Mouse (Mus musculus): Measurements from ENCODE around the gene Hdhd3.
A peak's percentile ranks its signal among the peaks of the same experiment; 100 is the strongest.
"Not testable (repeated sequence)": the region's sequence is repeated elsewhere in the genome, so short reads cannot be mapped to it uniquely, and the experiment has no call there.

Hdhd3 gene

DNA sequence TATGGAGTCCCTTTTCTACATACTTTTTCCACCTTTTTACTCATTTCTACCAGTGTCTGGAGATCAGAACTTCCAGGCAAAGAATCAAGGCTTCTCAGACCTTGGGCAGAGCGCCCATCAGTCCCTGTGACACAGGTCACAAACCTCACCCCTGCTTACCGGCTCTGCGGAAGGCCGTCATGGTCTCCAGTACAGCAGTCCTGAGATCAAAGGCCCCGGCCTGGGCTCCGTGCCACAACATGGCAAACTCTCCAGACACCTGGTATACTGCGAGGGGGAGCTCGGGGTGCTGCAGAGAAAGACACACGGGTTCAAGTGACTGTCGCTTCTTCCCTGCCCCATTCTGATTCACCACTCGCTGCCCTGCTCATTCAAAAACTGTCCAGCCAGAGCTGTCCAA lies 6.7 kb upstream of the Hdhd3 start:
- DNase-seq = no peak

DNA sequence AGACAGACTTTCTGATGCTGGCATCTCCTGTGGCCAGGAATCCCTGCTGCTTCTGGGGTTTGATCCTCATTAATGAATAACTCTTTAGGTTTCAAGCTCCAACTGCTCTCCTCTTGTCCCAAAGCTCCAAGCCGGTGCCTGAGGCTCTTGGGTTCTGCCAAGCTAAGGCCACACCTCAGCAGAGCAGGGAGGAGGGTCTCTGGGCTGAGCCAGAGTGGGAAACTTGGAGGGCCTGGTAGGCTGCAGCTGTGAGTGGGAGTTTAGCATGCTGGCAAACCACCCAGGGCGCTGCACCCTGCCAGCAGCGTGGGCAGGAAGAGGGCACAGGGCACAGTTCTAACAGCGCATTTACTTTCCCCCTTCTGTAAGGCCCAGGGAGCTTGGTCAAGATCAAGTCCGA lies 5.6 kb upstream of the Hdhd3 start:
- DNase-seq = no peak

DNA sequence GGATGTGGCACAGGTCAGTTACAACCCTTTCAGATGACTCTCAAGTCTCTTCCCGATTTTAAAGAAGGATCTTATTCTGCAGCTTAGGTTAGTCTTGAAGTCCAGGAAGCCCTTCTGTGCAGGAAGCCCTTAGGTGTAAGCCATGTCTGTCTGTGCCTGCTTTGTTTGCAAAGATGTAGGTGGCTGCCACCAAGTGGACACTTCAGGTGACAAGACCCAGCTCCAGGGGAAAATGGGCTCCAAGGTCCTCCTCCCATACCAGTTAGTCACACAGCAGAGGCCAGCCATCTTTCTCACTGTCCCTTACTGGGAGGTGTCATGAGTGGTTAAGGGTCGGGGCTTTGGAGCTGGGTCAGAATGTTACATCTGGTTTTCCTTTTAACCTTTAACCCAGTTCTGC lies 3.5 kb upstream of the Hdhd3 start:
- peak; percentile 50 to 73 for DNase-seq

DNA sequence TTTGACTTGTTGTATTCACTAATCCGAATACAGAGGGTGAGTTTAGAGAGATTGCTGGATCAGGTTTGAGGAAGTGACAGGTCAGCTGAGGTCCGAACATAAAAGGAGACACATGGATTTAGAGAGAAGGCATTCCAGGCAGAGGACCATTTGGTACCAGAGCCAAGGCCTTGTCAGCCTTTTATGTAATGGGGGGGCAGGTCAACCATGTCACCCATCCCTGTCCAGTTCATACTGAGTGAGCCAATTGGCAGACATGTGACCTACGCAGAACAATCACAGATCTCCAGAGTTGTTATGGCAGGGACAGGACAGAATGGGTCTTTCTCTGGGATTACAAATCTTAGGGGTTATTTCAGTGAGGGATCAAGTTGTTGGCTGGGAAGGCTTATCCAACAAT lies 2.7 kb upstream of the Hdhd3 start:
- DNase-seq = no peak

DNA sequence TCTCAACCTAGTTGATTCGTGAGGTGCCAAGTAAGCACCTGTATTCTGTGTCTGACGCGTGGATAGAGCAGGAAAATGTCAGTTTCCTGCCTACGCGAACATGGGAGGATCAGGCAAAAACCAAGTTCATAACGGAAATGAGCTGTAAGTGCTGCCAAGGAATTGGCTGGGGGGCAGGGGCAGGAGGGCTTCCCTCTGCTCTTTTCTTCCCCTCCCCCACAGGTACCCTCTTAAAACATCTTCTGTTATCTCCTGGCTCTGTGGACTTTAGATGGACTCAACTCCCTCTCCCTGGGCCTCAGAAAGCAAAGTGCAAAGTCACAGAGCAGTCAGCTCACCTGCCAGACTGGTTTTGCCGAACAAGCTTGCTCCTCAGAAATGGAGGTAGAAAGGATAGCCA lies 298 bp downstream of the Hdhd3 start:
- DNase-seq = no peak

DNA sequence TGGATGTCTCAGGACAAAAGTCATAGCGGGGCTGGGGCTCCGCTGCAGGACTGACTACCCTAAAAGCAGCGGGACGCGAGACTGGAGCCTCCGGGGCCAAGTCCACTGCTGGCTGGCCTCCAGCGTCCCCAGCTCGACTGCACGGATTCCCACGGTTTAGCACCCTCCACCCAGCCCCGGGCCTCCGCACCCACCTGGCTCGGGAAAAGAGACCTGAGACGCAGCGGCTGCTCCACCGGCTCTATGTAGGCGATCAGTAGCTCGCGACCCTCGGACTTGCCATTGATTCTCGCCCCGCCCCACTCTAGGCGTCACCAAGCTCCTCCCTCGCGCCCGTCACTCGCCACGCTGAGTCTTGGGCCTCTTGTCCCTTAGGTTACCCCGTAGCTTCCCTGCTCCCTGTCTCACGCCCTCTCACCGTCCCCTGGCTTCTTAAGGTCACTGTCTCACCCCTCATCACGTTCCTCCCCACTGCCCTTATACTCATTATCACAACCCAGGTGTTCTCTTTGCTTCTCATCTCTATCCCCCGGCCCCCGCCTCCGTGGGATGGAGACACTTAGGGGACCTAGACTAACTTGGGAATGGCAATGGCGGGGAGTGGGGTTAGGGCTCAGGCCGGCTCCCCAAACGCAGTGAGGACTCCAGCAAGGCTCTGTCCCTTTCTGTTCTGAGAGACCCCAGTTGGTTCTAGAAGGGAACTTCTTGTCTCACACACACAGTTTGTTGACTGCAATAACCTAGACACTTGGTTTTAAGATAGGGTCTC lies 1.1 kb downstream of the Hdhd3 start:
- peak; percentile 93 to 94 for DNase-seq

DNA sequence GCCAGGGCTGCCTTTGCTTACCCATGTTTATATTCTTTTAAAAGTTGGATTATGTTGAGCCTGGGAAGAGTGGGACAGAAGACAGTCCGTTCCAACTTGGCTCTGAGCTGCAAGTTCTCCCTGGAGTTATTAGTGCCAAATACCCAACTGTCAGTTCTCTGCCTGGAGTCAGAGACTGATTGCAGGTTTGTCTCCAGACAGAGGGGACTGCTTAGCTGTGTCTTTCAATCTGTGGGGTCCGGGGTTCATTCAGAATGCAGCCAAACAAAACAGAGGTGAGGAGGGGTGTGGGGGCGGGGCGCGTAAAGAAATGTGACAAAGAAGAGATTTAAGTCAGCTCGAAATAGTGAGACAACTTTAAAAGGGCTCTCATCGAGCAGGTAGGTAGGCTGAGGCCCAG lies 1.7 kb downstream of the Hdhd3 start:
- peak in 1 of 2 experiments; percentile 35 for DNase-seq

DNA sequence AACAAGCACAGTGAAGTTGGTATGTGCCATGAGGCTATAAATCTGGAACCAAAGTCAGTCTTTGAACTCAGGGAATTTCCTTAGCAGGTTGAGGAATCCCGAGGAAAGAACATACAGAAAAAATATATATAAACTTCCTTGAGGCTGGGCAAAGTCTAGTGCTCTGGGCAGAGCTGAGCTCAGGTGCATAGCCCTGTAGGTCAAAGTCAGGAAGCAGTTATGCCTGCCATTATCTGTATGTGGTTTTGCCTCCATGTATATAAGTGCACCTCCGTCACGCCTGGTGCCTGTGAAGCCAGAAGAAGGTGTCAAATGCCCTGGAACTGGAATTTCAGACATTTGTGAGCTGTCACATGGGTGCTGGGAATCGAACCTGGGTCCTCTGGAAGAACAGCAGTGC lies 2.5 kb downstream of the Hdhd3 start:
- DNase-seq = no peak

DNA sequence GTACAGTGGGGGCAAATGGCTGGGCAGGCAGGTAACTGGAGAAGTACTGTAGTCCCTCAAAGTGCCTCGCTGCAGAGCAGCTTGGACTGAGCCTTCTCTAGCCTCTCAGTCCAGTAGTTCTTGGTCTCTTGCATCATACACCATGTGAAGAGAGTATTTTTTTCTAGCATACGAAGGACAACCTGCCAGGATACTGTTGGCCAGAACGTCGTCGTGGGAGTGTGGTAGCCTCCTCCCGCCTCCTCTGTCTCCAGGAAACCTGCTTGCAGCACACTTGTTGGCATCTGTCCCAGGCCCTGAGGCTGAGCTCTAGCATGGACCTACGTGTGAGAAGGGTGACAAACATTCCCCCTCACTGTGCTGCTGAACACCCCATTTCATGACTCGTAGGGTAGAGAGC lies 6.5 kb downstream of the Hdhd3 start:
- DNase-seq = peak; percentile 38 to 44

DNA sequence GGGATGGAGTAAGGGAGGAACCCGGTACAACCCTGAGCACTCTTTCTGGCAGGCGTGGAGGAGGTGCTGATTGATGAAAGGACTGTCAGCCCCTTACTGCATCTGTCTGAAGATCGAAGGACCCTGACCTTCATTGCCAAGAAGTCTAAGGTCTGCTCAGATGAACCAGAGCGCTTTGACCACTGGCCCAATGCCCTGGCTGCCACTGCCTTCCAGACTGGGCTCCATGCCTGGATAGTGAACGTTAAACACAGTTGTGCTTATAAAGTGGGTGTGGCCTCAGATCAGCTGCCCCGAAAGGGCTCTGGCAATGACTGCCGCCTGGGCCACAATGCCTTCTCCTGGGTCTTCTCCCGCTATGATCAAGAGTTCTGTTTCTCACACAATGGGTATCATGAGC lies 7.3 kb downstream of the Hdhd3 start:
- DNase-seq = no peak

DNA sequence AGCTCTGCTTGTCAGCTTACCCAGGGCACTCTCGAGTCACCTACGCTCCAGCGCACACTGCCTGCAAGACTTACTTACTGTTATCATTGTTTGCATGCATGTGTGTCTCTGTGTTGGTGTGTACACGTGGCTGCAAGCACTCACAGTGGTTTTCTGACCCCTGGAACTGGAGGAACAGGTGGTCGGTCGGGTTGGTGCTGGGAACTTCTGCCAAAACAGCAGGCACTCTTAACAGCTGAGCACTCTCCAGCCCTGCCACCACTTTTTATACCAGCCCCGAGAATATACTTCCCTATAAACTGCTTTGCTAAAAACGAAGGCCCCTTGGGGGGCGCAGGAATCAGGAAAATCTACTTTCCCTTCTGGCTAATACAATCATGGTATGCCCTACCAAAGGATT lies 9.0 kb downstream of the Hdhd3 start:
- DNase-seq = no peak

DNA sequence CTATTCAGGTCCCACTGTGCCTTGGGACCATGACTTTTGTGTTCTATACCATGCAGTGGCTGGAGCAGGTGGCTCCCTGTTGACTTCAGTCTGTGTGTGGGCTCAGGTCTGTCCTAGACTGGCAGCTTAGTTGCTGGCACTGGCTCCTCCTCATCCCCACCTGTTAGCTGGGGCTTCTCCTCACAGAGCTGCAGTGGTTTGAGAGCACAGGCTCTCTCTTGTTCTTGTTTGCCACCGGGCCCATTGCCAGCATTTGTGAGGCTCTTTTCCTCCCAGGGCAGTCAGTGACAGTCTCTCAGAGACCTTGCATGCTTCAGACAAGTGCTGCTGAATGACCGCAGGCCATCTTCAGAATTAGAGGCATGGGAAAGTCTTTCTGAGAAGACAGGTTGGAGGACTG lies 10.6 kb downstream of the Hdhd3 start:
- no peak for DNase-seq

DNA sequence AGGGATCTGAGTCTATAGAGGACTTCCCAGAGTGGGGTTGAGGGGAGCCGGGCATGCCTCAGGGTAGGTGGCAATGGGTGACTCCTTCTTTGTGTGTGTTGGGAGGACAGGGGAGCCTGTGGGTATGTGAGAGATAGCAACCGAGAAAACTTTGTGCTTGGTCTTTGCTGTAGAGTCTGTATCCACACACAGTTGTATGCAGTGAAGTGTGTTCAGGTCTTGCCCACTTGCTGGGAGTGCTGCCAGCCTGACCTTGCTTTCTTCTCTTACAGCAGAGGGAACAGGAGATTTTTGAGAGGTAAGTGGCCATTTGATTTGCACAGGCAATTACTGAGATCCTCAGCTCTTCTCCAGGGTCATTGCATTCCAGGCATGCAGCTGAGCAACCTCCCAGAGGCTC lies 15.4 kb downstream of the Hdhd3 start:
- DNase-seq = no peak

DNA sequence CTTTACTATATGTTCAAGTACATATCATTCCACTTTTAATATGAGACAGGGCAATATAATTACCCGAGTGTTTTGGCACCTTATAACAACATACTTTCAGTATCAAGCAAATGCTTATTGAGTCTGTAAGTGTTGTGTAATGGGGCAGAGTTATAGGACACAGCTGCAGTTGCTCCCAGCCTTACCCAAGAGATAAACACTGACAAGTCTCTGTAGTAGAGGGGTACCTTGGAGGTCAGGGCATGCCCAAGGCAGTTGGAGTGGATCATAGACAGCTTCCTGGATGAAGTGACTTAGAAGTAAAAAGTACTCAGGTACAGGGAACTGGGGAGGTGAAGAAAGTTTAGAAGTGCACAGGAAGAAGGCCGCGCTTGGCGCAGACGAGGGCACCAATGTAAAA lies 16.1 kb downstream of the Hdhd3 start:
- no peak for DNase-seq

DNA sequence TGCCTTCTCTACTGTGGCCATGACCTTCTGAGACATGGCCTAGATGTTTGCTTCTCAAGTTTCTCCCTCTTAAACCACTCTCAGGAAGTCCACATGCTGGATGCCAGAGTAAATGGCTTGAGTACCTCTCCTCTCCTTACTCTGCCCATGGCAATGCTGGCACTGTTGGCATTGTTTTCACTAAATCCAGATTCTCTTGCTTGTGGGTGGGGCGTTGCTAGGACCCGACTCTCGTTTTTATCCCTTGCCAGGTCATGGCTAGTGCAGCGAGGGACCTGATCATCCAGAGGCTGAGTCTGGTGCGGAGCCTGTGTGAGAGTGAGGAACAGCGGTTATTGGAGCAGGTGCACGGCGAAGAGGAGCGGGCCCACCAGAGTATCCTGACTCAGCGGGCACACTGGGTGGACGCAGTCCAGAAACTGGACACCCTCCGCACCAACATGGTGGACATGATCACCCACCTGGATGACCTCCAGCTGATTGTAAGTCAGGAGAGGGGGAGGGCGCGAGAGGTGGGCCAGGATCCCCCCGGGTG lies 17.0 kb downstream of the Hdhd3 start:
- DNase-seq = no peak

DNA sequence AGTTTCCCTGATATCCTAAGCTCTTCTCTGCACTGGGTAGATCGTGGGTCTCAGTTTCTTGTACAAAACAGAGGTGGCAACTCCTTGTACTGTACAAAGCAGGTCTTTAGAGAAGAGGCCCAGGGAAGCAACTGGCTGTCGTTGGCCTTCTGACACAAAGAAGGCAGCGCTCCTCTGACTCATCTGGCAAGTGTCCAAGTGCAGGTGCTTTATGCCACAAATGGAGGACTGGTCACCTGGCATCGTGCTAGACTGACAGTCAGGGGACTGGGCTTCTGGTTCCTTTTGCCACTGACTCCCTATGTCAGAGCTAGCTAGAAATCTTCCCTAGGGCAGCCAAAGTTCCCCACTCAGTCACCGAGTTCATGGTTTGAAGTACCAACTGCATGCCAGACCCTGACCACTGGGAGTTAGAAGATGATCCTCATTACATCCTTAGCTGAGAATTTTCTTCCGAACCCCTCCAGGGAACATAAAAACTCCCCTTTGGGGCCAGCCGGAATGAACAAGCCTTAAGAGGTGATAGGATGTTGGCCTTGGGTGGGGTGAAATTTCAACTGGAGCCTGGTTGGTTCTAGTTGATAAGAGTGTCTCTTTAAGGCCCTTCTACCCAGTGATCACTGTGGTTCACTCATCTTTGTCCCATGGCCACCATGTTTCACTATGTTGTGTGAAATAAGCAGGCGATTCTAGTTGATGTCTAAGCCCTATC lies 17.7 kb downstream of the Hdhd3 start:
- no peak for DNase-seq

DNA sequence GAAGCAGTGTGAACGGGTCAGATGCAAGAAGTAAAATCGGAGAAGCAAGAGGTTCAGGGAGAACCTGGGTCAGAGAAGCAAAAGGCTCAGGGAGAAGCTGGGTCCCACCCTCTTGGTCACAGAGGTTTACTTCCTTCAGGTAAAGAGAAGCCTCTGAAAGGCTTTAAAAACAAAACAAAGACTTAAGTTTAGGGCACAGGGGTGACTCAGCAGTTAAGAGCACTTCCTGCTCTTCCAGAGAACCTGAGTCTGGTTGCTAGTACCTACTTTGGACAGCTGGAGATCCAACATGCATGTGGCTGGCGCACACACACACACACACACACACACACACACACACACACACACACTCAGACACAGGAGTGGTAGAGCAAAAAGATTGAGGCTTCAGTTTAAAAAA lies 18.3 kb downstream of the Hdhd3 start:
- no peak for DNase-seq

DNA sequence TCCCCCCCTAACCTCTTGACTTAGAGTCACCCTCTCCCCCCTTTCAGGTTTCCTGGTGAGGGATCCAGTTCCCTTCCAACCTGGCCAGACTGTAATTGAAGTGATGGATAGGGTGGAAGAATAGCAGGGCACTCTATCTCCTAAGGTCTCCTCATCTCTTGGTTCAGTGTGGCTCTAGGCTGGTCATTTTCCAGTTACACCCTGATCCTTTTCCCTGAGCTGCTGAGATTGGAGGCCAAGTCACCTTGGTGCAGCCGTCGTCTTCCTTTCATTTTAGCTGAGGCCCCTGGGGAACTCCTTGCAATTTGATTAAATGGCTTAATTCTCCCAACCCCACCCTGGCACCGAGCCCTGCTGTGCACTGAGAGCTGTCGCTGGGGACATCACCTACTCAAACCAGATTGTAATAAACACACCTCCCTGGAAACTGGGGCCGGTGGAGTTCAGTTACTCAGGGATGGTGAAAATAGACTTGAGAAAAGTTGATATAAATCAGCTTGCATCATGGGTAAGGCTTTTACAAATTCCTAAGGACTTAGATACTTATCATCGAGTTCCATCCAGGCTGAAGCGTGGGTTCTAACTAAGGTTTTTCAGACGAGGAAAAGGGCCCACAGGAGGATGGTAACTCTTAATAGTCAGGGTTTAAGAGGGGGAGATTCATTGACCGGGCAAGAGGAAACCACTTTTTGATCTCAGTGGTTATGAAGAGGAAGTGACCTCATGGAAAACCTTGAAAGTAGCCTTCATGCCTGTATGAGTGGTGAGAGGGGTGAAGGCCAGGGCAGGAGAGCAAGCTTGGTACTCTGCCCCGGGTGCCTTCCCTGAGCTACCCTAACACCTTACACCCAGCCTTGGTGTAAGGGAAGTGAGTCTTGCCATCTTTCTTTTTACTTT lies 22.3 kb downstream of the Hdhd3 start:
- DNase-seq = peak in 1 of 2 experiments; percentile 9

DNA sequence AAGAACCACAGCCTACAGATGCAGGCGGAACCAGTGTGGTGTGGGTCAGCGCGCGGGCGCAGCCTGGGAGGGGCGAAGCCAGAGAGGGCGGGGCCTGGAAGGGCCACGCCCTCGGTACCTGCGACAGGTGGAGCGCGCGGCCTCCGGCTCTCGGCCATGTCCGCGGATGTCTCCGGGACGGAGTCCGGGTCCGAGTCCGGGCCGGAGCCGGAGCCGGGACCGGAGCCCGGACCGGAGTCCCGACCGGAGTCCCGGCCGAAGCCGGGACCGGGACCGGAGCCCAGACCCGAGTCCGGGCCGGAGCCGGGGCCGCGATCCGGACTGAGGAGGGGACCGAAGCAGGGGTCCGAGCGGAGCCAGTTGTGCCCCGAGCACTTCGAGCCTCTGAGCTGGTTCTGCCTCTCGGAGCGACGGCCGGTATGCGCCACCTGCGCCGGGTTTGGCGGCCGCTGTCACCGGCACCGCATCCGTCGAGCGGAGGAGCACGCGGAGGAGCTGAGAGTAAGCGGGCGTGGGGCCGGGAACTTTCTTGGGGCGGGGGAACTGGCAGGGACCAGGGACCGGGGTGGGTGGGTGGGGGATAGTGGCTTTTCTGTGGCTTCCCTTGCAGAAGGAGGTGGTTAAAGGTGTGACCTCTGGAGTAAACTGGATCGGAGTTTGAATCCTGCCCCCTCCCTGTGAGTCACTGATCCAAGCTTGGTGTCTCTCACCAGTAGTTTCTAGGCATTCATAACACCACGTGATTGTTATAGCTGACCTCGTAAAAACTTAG lies 23.1 kb downstream of the Hdhd3 start, which contains the start of gene Bspry:
Gene Bspry (plus strand): TSS at position 117 of the 772 bp plus-strand sequence.
- peak; percentile 25 to 57 for DNase-seq

DNA sequence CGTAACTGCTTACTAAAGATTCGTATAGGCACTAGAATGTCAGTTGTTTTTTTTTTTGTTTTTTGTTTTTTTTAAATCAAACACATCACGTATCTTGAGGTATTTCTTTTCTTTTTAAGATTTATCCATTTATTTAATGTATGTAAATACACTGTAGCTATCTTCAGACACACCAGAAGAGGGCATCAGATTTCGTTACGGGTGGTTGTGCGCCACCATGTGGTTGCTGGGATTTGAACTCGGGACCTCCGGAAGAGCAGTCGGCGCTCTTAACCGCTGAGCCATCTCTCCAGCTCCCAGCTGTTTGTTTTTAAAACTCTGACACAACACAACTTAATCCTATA lies 23.7 kb downstream of the Hdhd3 start:
- DNase-seq = not testable (repeated sequence)

DNA sequence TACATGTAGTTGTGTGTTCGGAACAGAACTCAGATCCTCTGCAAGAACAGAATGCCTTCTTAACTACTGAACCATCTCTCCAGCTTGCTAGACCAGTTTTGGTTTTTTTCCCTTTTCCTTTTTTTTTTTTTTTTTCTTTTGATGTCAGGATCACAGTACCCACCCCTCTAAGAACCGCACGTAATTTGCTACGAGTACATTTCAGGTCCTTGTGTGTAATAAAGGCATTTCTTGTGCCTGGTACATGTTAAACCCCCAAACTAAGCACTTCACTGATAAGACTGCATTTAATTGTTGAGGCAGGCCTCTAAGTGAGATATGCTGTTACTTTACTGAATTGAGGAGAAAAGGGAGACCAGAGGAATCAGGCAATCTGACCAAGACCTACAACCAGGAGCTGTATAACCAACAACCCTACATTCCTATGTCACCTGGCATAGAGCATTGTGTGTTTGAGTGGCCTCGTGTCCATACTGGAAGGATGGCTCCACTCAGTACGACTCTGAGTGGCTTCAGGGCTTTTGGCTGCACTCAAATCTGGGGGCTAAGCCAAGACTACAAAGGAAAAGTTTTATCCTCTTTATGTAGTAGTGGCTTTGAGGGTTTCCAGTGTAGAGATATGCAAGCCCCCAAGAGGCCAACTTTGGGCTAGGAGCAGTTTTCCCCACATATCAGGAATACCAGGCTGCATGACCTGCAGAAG lies 25.6 kb downstream of the Hdhd3 start:
- DNase-seq = no peak

DNA sequence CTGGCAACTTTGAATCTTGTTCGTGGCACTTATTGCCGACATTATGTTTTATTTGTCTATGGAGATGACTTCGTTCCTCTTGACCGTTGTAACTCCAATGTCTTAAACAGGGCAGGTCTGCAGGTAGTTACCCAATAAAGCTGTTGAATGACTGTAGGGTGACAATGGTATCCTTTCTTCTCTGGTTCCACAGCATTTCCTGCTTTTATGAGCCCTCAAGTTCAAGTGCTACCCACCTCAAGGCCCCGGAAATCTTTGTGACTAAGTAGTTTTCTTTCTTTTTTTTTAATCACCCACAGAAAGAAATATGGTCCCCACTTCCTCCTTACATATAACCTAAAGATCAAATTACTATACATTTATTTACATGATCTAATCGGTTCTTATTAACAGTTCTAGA lies 27.5 kb downstream of the Hdhd3 start:
- no peak for DNase-seq

Measured in cerebellum, adult 18-20 months (tissue).